Mouse (Mus musculus) heart, postnatal 14 days (tissue): ENCODE measurements around the gene Bag1. TPM values are rescaled to one million over a fixed set of nuclear protein-coding genes. Genes with fewer than 3 reads are reported as not detected.
A peak's percentile ranks its signal among the peaks of the same experiment; 100 is the strongest.

Experiments
- DNase-seq, 2 experiments: peaks; one replicate each; pipeline ENCODE4 v3.0.0; 2021 to 2022
- intact Hi-C: fragments of 180-260 bp; cut with DNase I; formaldehyde crosslinking; loops from one replicate; pipeline ENCODE4 v1.15.1; 2025
- microRNA-seq, 2 experiments: library from miRNA; unstranded; fragments of <30 nt; microRNA quantifications; one replicate each; pipeline ENCODE4 v1.2.0; 2021 to 2022
- total RNA-seq, 2 experiments: library from RNA; stranded (reverse); gene quantifications; 2 replicates each; pipeline ENCODE4 v1.2.3; 2021

The Bag1 gene
- total RNA-seq, 2 experiments from 2014 or later = 193 to 198 TPM

DNA sequence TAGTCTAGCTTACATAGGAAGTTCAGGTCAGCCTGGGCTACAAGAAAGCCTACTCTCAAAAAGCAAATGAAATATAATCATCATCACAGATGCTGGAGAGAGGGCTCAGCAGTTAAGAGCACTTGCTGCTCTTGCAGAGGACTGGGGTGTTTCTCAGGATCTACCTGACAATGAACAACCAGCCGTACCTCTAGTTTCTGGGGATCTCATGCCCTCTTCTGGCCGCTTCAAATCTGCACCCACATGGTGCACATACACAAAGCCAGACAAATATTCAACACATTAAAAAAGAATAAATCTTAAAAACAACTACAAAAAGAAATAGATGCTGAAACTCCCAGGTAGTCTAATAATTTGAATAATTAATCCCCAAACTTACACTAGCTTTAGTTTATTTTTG is 52.4 kb downstream of the Bag1 start:
- intact Hi-C loops = no loop called here

DNA sequence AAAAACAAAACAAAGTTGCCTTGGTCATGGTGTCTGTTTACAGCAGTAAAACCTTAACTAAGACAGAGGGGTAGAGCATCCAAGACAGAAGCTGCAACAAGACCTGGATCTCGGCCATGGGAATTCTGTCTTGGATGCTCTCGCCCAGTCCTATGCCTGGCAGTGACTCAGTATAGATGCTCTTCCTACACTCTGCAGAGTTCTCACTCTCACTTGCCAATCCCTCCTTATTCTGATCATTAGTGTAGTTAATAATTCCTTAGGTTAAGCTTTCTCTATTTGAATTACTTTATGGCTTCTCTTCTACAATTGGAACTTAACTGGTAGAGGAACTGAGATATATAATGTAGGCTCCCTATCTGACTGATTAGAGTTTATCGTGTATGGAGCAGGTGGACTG is 53.0 kb downstream of the Bag1 start:
- intact Hi-C loops = no loop called here
- DNase-seq = no peak

More for the DNA sequence above, 52.4 kb downstream of the Bag1 start:
- DNase-seq = no peak

DNA sequence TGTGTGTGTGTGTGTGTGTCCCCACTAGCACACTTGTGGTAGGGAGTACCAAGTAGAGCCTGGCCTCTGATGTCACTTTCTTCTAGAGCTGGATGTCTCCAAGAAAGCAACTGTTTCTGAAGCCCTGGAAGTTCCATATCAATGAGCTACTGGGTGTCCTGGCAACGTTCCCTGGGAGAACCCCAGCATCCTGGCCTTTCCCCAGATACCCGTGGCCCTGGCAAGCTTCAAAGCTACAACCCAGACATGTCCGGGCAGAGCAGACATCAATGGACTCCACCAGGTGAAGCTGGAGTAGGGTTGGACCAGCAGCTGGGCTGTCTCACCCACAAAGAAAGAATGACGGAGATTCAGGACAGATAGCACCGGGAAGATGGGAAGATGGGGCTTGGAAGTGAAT is 56.9 kb downstream of the Bag1 start:
- no peak for DNase-seq
- intact Hi-C loops = no loop called here

DNA sequence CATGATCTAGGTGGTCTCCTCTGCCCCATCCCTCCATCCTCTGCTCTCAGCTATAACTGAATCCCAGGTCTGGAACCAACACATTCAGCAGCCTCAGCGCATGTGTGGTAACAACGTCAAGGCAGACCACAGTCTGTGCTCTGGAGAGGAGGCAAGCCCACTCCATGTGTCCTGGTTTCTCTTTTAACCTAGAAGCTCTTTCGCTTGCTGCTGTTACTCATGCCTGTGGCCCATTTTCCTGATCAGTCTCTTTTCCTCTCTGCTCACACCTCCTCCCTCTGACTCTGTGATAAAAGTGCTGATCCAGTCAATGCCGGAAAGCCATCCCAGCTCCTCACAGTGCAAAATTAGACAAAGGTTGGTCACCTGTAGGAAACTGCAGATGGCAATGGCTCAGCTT is 58.1 kb downstream of the Bag1 start:
- DNase-seq = no peak
- intact Hi-C loops = no loop called here

DNA sequence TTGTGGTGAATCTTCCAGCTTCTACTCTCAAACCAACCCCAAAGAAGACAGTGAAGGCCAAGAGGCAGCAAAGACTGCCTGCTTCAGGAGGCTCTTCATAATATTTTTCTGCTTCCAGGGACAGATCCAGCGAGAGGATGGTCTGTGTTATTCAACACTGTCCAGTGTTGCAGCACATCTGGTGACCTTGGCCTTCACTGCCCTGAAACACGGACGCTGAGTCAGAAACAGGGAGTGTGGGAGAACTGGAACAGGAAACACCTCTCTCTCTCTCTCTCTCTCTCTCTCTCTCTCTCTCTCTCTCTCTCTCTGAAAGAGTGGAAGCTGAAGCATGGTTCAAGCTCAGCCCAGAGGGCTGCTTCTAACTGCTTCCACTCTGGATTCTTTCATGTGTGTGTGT is 58.8 kb downstream of the Bag1 start:
- intact Hi-C loops = no loop called here
- DNase-seq = peak in 1 of 2 experiments; percentile 32

DNA sequence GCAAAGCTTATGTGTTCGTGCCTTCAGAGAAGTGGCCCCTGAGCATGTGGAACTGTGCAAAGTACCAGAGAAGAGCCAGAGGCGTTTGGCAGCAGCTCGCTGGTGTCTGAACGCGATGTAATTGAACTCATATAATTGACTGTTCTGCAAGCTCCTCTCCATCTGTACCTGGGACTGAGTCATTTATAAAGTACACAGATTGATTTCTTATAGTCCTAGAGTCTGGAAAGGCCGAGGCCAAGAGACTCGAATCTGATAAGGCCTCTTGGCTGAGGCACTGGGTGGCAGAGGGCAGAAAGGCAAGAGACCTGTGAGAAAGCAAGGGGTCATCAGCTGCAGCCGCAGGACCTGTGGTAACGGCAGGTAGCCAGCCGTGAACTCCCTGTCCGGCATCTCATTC is 59.3 kb downstream of the Bag1 start:
- no peak for DNase-seq
- intact Hi-C loops = no loop called here

Small RNA genes within 50 kb of the gene (microRNA-seq; reads per million reads assigned to microRNA genes)
- gene Mir3094 = 0.54 to 1.2 reads per million in 2 experiments

Other genes with a start within 250 kb of the Bag1 start
- 10 to 100 TPM; 14.4 to 15.3 TPM for gene Aptx, start 245.1 kb downstream of the Bag1 start, total RNA-seq
- 100 to 1,000 TPM in 1 of 2 experiments, 10 to 100 TPM in 1; 79.5 to 110 TPM for gene Dnaja1, start 226.1 kb downstream of the Bag1 start, total RNA-seq
- gene Smu1, start 190.4 kb downstream of the Bag1 start, total RNA-seq = 10 to 100 TPM; 28.1 to 31.6 TPM
- gene B4galt1, start 94.3 kb downstream of the Bag1 start, total RNA-seq = 10 to 100 TPM; 65.7 to 70.3 TPM
- under 1 TPM in 1 of 2 experiments, not detected in 1; 0.90 TPM for gene Spink4, start 28.2 kb downstream of the Bag1 start, total RNA-seq
- 10 to 100 TPM; 32.9 to 37.3 TPM for gene Chmp5, start 113 bp upstream of the Bag1 start, total RNA-seq
- gene Nfx1, start 22.6 kb upstream of the Bag1 start, total RNA-seq = 10 to 100 TPM; 24.7 to 25.4 TPM
- gene Aqp7, start 99.8 kb upstream of the Bag1 start, total RNA-seq = 10 to 100 TPM; 38.2 to 43.8 TPM
- under 1 TPM; 0.88 to 0.91 TPM for gene Aqp3, start 149.9 kb upstream of the Bag1 start, total RNA-seq
- 10 to 100 TPM; 16.3 to 16.8 TPM for gene Nol6, start 176.2 kb upstream of the Bag1 start, total RNA-seq
- 100 to 1,000 TPM; 121 to 132 TPM for gene Ube2r2, start 187.4 kb upstream of the Bag1 start, total RNA-seq